Mouse (Mus musculus): Measurements from ENCODE around the gene Trappc12.

Gene Trappc12

GRCm38 (mm10) chr12:28704381-28704780, 45.9 kb downstream of the Trappc12 start:
- ChIA-PET POLR2A (interaction anchor here in 3 of 4 experiments (0.6 to 6.9 kb wide), 22 partner anchors 10 to 113 kb away, joined by 3 to 33 read pairs (median 4); partner anchors contain the start of genes Rps7 (in 2 of the 3), Adi1 (in 1 of the 3), Eipr1 (in 1 of the 3) and Trappc12 (in 1 of the 3)), CTCF (interaction anchor here in 1 of 4 experiments (0.6 kb wide), 1 partner anchor 61 kb away, joined by 3 read pairs; no protein-coding TSS in a partner anchor)

GRCm38 (mm10) chr12:28701302-28701701, 49.0 kb downstream of the Trappc12 start:
- ChIA-PET POLR2A (interaction anchor here in 3 of 4 experiments (0.8 to 6.9 kb wide), 21 partner anchors 8 to 273 kb away, joined by 3 to 34 read pairs (median 5); partner anchors contain the start of genes Rps7 (in 3 of the 3), Trappc12 (in 3 of the 3), Rnaseh1 (in 2 of the 3) and Adi1 (in 1 of the 3)), CTCF (interaction anchor here in 3 of 4 experiments (0.5 to 2.2 kb wide), 10 partner anchors 9 to 768 kb away, joined by 3 to 7 read pairs (median 4); no protein-coding TSS in a partner anchor)

GRCm38 (mm10) chr12:28700561-28701025, 49.7 kb downstream of the Trappc12 start:
- ChIA-PET POLR2A (interaction anchor here (0.7 to 6.9 kb wide), 29 partner anchors 9 to 590 kb away, joined by 3 to 34 read pairs (median 5); partner anchors contain the start of genes Rps7 (in 4 of the 4), Trappc12 (in 3 of the 4), Adi1 (in 2 of the 4) and Rnaseh1 (in 2 of the 4)), CTCF (interaction anchor here (0.5 to 2.2 kb wide), 20 partner anchors 10 to 768 kb away, joined by 3 to 13 read pairs (median 3); no protein-coding TSS in a partner anchor)

GRCm38 (mm10) chr12:28700101-28700511, 50.2 kb downstream of the Trappc12 start:
- CTCF ChIA-PET: interaction anchor here (0.5 to 2.2 kb wide), 30 partner anchors 9 to 1183 kb away, joined by 3 to 13 read pairs (median 3); partner anchors contain the start of genes Eipr1 (in 1 of the 4), Rps7 (in 1 of the 4) and Trappc12 (in 1 of the 4)
- POLR2A ChIA-PET: interaction anchor here (0.7 to 6.9 kb wide), 29 partner anchors 11 to 591 kb away, joined by 3 to 34 read pairs (median 4); partner anchors contain the start of genes Rps7 (in 4 of the 4), Adi1 (in 3 of the 4), Trappc12 (in 3 of the 4) and Eipr1 (in 2 of the 4)

DNA sequence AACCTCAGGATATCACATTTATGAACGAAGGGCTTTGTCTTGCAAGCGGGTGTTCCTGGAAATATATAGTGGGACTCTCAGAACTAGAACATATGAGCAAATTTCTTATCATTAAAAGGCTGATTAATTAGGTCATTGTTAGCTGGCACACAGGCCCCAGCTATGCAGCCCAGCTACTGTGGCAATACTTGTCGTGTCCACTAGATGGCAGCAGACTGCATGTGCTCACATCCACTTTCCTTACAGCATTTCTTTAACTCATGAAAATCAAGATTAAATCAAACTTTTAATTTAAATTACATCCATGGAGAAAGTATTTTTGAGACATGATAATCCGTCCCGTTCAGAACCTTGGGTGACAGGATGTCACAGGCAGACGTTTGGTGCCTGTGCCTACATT, 50.6 kb downstream of the Trappc12 start:
- POLR2A ChIA-PET: interaction anchor here (0.8 to 6.9 kb wide), 21 partner anchors 13 to 591 kb away, joined by 3 to 34 read pairs (median 4); partner anchors contain the start of genes Rps7 (in 4 of the 4), Adi1 (in 3 of the 4), Trappc12 (in 3 of the 4) and Eipr1 (in 1 of the 4)
- CTCF ChIA-PET: interaction anchor here (0.5 to 2.2 kb wide), 41 partner anchors 9 to 1183 kb away, joined by 3 to 13 read pairs (median 3); partner anchors contain the start of genes Eipr1 (in 1 of the 4), Rps7 (in 1 of the 4) and Trappc12 (in 1 of the 4)

- POLR2A ChIA-PET: interaction anchor here (0.8 to 6.9 kb wide), 14 partner anchors 13 to 69 kb away, joined by 3 to 34 read pairs (median 4); partner anchors contain the start of genes Rps7 (in 4 of the 4), Adi1 (in 3 of the 4), Eipr1 (in 1 of the 4) and Trappc12 (in 1 of the 4)
- CTCF ChIA-PET: interaction anchor here (0.6 to 2.2 kb wide), 37 partner anchors 9 to 1184 kb away, joined by 3 to 13 read pairs (median 3); partner anchors contain the start of genes Eipr1 (in 1 of the 4), Rps7 (in 1 of the 4) and Trappc12 (in 1 of the 4)
Measured at GRCm38 (mm10) chr12:28699086-28699485, 51.2 kb downstream of the Trappc12 start.

DNA sequence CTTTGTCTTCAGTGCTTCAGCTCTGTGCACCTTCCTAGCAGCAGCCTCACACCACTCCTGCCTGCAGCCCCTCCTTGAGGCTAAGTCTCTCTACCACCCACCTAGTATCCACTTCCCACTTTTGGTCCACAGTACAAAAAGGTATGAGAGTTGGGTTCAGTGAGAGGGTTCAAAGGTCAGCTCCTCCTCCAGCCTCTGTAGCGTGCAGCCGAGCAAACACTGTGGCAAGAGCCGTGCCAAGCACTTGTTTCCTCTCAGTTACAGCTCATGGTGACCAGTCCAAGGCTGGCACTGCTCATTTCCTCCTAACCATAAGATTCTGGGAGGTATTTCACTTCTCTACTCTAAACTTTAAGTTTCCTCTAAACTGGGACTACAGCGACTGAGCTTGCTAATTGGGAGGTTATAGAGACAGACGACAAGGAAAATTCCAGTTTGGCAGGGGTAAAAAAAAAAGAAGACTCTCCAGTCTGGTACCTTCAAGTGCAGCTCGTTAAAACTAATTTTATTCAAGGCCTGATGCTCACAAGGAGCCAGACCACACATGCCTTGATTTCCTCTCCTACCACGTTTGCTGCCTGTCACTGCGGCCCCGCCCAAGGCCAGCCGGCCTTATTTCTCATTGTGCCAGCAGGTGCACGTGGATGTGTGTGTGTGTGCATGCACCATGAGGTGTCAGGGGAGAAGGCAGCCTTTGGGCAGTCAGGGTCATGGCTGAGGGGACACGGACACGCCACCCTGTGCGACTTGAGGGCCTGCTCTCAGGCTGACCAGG, 52.3 kb downstream of the Trappc12 start:
- ChIA-PET POLR2A (interaction anchor here in 3 of 4 experiments (0.8 to 6.9 kb wide), 8 partner anchors 23 to 109 kb away, joined by 3 to 34 read pairs (median 9); partner anchors contain the start of genes Adi1 (in 2 of the 3) and Rps7 (in 2 of the 3)), CTCF (no interaction called here)

GRCm38 (mm10) chr12:28694776-28695175, 55.5 kb downstream of the Trappc12 start:
- POLR2A ChIA-PET: interaction anchor here in 3 of 4 experiments (0.5 to 71.1 kb wide), 10 partner anchors 9 to 71 kb away, joined by 3 to 1800 read pairs (median 5); partner anchors contain the start of genes Rps7 (in 3 of the 3), Colec11 (in 2 of the 3) and Adi1 (in 1 of the 3)

GRCm38 (mm10) chr12:28694231-28694630, 56.0 kb downstream of the Trappc12 start:
- POLR2A ChIA-PET: interaction anchor here in 3 of 4 experiments (0.5 to 71.1 kb wide), 17 partner anchors 8 to 71 kb away, joined by 3 to 1800 read pairs (median 4); partner anchors contain the start of genes Rps7 (in 3 of the 3), Adi1 (in 2 of the 3), Colec11 (in 2 of the 3) and Eipr1 (in 1 of the 3)
- CTCF ChIA-PET: no interaction called here

More at GRCm38 (mm10) chr12:28694776-28695175, 55.5 kb downstream of the Trappc12 start:
- CTCF ChIA-PET: no interaction called here

DNA sequence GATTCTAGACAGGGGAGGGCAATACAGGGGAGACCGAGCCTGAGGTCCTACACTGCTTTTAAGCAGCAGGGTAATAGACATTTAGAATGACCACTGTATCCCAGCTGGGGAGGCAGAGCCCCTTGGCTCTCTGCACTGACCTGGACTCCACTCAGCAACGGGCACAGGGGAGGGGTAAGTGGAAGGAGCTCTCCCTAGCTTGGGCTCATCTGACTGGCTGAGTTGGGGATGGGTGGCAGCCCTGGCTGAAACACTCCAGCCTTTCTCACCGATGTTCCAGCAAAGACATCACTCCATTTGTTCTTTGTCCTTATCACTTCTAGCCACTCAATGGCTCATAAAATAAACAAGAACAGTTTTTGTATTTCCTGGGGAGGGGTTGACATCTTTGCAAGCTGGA, 56.5 kb downstream of the Trappc12 start:
- ChIA-PET POLR2A (interaction anchor here in 3 of 4 experiments (1.0 to 71.1 kb wide), 16 partner anchors 8 to 70 kb away, joined by 3 to 1800 read pairs (median 5); partner anchors contain the start of genes Rps7 (in 3 of the 3), Adi1 (in 2 of the 3), Colec11 (in 2 of the 3) and Eipr1 (in 1 of the 3)), CTCF (no interaction called here)

DNA sequence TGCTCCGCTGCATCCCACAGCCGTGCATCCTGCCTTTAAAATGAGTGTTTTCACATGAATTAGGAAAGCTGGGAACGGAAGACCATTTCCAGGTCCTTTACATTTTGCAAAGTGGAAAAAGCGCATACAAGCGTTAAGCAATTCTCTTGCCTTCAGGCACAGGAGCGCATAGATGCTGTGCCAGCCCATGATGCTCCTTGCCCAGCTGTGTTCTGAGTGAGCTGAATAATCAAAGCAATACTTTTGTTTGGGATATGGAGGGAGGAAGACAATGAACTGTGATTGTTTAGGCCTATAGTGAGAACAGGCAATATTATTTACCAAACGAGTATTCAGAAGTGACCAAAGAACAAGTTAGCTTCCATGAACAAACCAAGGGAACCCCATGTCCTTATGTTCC, 59.5 kb downstream of the Trappc12 start:
- ChIA-PET CTCF (interaction anchor here in 2 of 4 experiments (0.8 to 1.4 kb wide), 4 partner anchors 8 to 10 kb away, joined by 3 to 7 read pairs (median 3); no protein-coding TSS in a partner anchor), POLR2A (interaction anchor here (0.6 to 71.1 kb wide), 10 partner anchors 13 to 65 kb away, joined by 3 to 1800 read pairs (median 4); partner anchors contain the start of genes Rps7 (in 3 of the 4), Adi1 (in 2 of the 4) and Colec11 (in 1 of the 4))

DNA sequence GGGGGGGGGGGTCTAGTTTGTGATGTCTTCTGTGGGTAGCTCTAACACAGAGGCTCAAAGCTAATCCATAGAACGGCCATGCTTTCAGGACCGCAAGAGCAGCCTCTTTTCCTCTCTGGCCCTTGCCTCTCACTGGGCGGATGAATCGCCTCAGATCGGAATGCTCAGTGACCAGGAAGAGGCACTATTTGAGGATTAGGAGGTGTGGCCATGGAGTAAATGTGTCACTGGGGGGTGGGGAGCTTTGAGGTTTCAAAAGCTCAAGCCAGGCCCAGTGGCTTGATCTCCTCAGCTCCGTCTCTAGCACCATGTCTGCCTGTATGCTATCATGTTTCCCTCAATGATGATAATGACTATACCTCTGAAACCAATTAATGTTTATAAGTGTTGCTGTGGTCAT, 61.3 kb downstream of the Trappc12 start:
- CTCF ChIA-PET: interaction anchor here in 2 of 4 experiments (0.6 to 1.2 kb wide), 3 partner anchors 11 to 286 kb away, joined by 3 to 6 read pairs (median 4); no protein-coding TSS in a partner anchor
- POLR2A ChIA-PET: interaction anchor here in 2 of 4 experiments (0.8 to 71.1 kb wide), 6 partner anchors 9 to 64 kb away, joined by 3 to 1800 read pairs (median 12); partner anchors contain the start of genes Adi1 (in 2 of the 2), Rps7 (in 2 of the 2) and Colec11 (in 1 of the 2)

DNA sequence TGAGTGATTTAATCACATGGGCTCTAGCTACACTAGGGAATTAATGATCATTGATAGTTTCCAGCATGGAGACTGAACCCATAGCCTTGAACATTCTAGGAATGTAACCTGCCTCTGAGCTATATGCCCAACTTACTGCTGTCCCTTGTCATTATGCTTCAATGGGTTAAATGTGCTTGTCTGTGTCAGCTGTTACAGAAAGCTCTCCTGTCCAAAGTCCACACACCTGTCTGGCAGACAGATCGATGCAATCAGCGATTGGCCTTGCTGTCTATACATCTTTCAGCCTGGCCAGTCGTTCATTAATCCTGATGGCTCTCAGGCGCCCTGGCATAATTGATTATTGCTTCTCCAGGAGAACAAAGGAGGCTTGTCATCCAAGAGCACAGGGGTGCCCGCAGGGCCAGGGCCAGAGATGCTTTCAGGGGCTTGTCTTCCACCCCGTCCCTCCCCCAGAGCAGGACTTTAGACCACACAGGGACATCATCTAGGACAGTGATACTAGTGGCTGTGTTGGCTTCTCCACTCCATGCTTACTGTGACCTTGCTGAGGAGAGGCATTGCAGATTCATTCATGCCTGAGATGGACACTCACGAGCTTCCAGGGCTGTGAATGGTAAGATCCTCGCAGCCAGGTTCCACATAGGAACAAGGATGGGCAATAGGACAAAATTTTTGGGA, 63.9 kb downstream of the Trappc12 start:
- ChIA-PET POLR2A (interaction anchor here in 3 of 4 experiments (0.8 to 71.1 kb wide), 14 partner anchors 8 to 64 kb away, joined by 3 to 1800 read pairs (median 4); partner anchors contain the start of genes Adi1 (in 2 of the 3), Rps7 (in 2 of the 3), Colec11 (in 1 of the 3) and Trappc12 (in 1 of the 3)), CTCF (interaction anchor here in 3 of 4 experiments (0.7 to 1.6 kb wide), 3 partner anchors 11 to 98 kb away, joined by 3 to 4 read pairs (median 3); partner anchors contain the start of gene Adi1 (in 1 of the 3))

GRCm38 (mm10) chr12:28685771-28686170, 64.5 kb downstream of the Trappc12 start:
- ChIA-PET POLR2A (interaction anchor here in 3 of 4 experiments (0.8 to 71.1 kb wide), 16 partner anchors 9 to 65 kb away, joined by 3 to 1800 read pairs (median 4); partner anchors contain the start of genes Adi1 (in 2 of the 3), Rps7 (in 2 of the 3), Colec11 (in 1 of the 3) and Rnaseh1 (in 1 of the 3)), CTCF (interaction anchor here in 3 of 4 experiments (0.7 to 1.6 kb wide), 3 partner anchors 11 to 99 kb away, joined by 3 to 4 read pairs (median 3); partner anchors contain the start of gene Adi1 (in 1 of the 3))

GRCm38 (mm10) chr12:28684674-28685073, 65.6 kb downstream of the Trappc12 start:
- POLR2A ChIA-PET: interaction anchor here in 3 of 4 experiments (0.7 to 71.1 kb wide), 8 partner anchors 8 to 1254 kb away, joined by 3 to 1800 read pairs (median 6); partner anchors contain the start of genes Adi1 (in 3 of the 3), Rps7 (in 2 of the 3) and Colec11 (in 1 of the 3)
- CTCF ChIA-PET: no interaction called here

DNA sequence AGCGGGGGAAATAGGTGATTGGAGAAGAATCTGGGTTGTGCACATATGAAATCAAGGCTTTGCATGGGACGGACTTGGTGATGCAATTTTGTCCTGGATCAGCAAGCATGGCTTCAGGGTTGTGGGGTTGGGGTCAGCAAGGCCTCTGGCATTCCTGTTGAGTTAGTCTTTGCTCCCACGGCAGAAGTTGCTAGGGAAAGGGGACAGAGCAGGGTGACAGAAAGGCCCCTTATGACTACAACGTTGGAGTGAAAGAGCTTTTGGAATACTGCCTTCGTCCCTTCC, 74.4 kb downstream of the Trappc12 start:
- ChIA-PET CTCF (interaction anchor here in 2 of 4 experiments (0.5 to 0.8 kb wide), 3 partner anchors 12 to 61 kb away, joined by 3 read pairs; no protein-coding TSS in a partner anchor), POLR2A (interaction anchor here (0.8 to 71.1 kb wide), 40 partner anchors 8 to 142 kb away, joined by 3 to 1800 read pairs (median 10); partner anchors contain the start of genes Rps7 (in 3 of the 4), Colec11 (in 2 of the 4), Eipr1 (in 2 of the 4) and Rnaseh1 (in 2 of the 4))

Data from embryonic stem cell, embryonic (primary cell).